Mouse (Mus musculus) adrenal gland, postnatal 14 days (tissue): ENCODE measurements around the gene Tpsg1. TPM values are rescaled to one million over a fixed set of nuclear protein-coding genes. Genes with fewer than 3 reads are reported as not detected.

Source experiments
- DNase-seq: peaks from one replicate; pipeline ENCODE4 v3.0.0; 2021; ENCODE audit warnings: mixed read lengths
- long read RNA-seq, 2 experiments: library from polyadenylated mRNA; stranded (forward); transcript quantifications; one replicate each; pipeline ENCODE4 v2.0.0; 2021
- total RNA-seq: library from RNA; stranded (reverse); gene quantifications from 2 replicates; pipeline ENCODE4 v1.2.3, GENCODE M21; 2021

Tpsg1 gene
- not detected in 2 replicates for total RNA-seq
- long read RNA-seq, experiment 1 = 0 reads
- long read RNA-seq, experiment 2 = 0 reads

DNA sequence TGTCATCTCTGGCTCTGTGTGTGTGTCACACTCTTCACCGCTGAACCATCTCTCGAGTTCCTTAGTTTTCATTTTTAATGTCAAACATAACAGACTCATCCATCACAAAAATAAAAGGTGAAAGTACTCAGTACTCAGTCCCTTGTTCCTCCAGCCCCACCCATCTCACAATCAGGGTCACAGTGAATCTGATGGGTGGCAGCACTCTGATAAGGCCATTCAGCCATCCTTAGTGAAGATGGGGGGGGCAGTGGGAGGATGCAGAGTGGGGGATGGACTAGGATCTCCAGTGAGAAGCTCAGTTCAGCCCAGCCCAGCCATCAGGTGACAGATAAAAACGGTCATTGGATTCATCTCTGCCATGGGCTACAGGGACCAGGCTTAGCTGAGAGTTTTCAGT lies at the start of gene Tpsg1:
TSS of gene Tpsg1 (plus strand) at position 301 of the 400 bp plus-strand sequence.
- DNase-seq = no peak

GRCm38 (mm10) chr17:25320819-25321218 lies 48.3 kb upstream of the Tpsg1 start:
- DNase-seq = no peak

GRCm38 (mm10) chr17:25322930-25323329 lies 46.1 kb upstream of the Tpsg1 start:
- no peak for DNase-seq

- no peak for DNase-seq
Observed at GRCm38 (mm10) chr17:25332321-25332720, 36.8 kb upstream of the Tpsg1 start.

DNA sequence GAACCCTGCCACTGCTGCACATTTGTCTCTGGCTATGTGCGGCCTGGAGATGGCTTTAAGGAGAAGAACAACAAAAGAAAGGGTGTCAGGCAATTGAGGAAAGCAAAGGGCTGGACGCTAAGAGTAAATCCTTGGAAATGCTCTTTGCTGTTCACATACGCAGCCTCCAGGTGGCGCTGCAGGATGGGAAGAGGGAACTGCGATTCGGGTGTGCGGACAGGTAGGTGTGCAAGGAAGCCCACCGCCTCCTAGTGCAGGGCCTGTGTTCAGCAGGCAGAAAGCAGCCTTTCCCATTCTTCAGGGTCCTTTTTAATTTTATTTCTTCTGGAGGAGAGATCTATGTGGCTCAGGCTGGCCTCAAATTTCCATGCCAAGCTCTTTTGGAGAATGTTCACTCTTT lies 35.1 kb upstream of the Tpsg1 start:
- DNase-seq = peak; percentile 79

DNA sequence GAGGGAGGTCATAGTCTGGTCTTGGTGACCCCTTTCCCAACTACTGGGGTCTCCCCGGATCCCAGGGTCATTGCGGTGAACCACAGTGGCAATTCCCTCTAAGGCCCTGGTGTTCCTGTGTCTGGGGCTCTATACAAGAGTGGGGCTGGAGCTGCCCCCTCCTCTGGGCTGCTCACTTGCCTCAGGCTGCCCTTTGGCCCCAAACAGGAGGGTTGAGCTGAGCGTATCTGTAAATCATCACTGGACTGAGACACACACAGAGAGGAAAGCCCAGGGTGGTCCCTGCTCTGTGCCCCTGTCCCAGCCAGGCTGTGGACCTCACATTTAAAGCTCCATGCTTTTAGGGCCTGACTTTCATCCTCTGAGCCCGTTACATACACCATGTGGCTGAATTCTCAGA lies 30.9 kb upstream of the Tpsg1 start:
- no peak for DNase-seq

GRCm38 (mm10) chr17:25340003-25340402 lies 29.1 kb upstream of the Tpsg1 start:
- no peak for DNase-seq

- DNase-seq = no peak
Observed at GRCm38 (mm10) chr17:25341490-25341889, 27.6 kb upstream of the Tpsg1 start.

- DNase-seq = no peak
Observed at GRCm38 (mm10) chr17:25345462-25345861, 23.6 kb upstream of the Tpsg1 start, which contains the start of gene Tpsab1. Gene Tpsab1, minus strand, starts transcription at chr17:25345562.

- no peak for DNase-seq
Observed at GRCm38 (mm10) chr17:25361291-25361690, 7.8 kb upstream of the Tpsg1 start.

GRCm38 (mm10) chr17:25363726-25364125 lies 5.3 kb upstream of the Tpsg1 start:
- peak; percentile 82 for DNase-seq

GRCm38 (mm10) chr17:25366005-25366404 lies 3.1 kb upstream of the Tpsg1 start, which contains the start of gene Tpsb2:
Gene Tpsb2, plus strand, starts transcription at chr17:25366305.
- DNase-seq = no peak

GRCm38 (mm10) chr17:25372491-25372890 lies 3.4 kb downstream of the Tpsg1 start:
- peak; percentile 77 for DNase-seq

- peak; percentile 76 for DNase-seq
Observed at GRCm38 (mm10) chr17:25374011-25374410, 4.9 kb downstream of the Tpsg1 start.

GRCm38 (mm10) chr17:25394526-25394925 lies 25.5 kb downstream of the Tpsg1 start:
- DNase-seq = peak; percentile 52

GRCm38 (mm10) chr17:25397804-25398519 lies 28.9 kb downstream of the Tpsg1 start:
- DNase-seq = peak; percentile 91

DNA sequence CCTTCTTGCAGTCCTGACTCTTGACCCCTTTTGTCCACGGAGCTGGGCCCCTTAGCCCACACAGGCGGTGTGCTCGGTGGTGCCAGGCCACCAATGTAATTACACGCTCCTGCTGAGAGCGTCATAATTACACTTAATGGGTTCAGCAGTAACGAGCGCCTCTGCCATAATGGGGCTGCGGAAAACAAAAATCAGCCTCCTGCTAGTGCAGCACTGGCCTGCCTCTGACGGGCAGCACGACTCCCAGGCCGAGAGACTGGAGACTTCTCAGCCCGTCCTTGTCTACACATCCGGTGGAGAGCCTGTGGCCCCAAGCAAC lies 29.4 kb downstream of the Tpsg1 start:
- no peak for DNase-seq

GRCm38 (mm10) chr17:25400443-25400842 lies 31.4 kb downstream of the Tpsg1 start:
- DNase-seq = peak; percentile 69

GRCm38 (mm10) chr17:25401491-25401890 lies 32.4 kb downstream of the Tpsg1 start:
- DNase-seq = no peak

DNA sequence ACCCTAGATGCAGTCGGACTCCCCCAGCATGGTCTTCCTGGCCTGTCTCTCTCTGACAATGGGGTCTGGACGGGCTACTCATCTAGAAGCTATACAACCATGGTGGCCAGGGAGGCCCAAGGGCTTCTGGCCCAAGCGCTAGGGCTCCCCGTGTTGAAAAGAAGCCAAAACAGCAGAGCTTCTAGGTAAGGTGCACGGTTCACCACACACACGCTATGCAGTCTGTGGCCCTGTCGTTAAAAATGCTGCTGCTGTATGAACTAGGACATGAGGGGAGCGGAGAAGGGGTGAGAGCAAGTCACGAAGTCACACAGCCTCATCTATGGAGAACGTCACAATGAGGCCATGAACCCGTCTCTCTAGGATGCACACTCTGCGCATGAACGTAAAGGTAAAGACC lies 33.2 kb downstream of the Tpsg1 start:
- no peak for DNase-seq

DNA sequence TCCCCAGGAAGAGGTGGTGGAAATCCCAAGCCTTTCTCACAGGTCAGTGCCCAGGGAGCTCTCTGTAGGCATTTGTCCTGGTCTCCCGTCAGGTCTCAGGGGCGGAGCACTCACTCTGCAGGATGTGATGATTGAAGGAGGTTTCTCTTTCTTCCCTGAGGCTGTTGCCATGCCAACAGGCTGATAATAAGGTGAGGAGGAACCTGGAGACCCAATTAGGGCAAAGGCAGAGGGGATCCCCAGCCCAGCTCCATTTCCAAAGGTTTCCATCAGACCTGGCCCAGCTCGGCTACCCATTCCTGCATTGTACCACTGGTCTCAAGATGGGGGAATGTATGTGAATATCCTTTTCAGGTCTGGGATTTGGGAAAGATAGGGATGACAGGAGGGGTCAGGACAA lies 35.1 kb downstream of the Tpsg1 start:
- no peak for DNase-seq

- peak; percentile 72 for DNase-seq
Observed at GRCm38 (mm10) chr17:25405224-25405895, 36.3 kb downstream of the Tpsg1 start.

DNA sequence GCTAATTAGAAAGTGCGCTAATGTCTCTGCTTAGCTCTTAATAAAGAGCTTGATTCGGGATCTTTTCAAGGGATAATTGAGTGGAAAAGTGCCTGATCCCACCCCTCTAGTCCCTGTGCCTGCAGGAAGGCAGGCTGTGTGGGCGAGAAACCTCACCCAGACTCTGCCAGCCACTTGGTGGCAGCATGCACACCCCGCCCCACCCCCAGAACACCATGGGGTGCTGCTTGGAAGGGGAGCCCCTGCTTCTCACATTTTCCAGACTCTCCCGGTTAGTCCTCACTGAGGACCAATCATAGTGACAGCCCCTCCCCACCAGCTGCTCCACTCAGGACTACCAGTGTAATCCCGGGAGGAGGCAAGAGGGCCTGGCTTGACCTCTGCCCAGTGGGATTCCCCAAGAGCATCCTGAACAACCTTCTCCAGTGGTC lies 37.0 kb downstream of the Tpsg1 start:
- DNase-seq = peak; percentile 51

DNA sequence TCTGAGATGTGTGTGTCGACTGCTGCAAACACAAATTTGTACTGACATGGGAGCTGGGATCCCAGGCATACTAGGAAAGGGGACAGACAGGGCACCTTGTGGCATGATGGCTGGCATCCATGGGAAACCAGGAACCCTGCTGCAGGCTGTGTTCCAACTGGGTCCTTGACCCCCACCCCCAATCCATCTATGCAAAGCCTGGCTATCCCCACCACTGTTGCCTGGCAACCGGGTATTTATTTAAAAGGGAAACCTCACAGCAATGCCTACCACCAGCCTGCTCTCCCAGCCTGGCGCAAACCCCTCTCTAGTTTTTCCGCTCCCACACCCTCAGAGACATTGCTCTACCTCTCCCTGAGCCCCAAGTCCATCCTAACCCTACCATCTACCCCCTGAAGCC lies 38.3 kb downstream of the Tpsg1 start:
- peak; percentile 34 for DNase-seq
